Mouse (Mus musculus): ENCODE results near the gene Colca2.
A peak's percentile ranks its signal among the peaks of the same experiment; 100 is the strongest.

The Colca2 gene

DNA sequence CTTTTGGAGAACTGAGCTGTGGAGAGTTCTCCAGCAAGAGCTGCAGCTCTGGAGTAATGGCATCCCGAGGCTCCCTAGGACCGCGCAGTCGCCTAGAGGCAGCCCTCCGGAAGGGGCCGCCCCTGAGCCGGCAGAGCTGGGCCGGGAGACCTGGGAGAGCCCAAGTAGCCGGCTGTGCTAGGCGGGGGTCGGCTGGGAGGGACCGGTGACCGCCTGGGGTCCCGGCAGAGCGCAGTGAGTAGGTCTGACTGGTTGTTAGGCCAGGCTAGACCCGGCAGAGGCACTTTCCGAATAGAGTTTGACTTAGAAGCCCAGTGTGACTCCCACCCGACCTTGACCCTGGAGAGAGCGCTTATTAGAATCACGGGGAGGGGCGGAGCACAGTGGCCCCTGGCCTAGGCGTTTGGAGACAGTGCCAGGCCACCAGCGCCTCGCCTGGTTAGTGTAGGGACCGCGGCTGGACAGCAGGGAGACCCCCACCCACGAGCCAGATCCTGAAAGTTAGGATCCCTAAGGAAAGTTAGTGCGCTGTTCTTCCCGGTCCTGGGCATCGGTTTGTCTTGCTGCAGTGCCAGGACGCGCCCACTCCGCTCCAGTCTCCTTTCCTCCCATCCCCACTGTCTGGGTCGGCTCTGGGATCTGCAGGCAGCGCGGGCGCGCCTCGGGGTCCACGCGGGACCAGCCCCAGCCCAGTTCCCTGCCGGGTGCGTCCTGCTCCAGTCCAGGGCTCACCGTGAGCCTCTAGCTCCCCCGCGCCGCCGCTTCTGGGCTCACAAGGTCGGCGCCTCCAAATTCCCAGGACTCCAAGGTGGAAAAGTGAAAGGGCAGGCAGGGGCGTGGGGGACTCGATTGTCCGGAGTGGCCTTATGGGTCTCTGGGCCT lies at the start of gene Colca2:
Gene Colca2, minus strand, starts transcription at position 70 of the 882 bp plus-strand sequence.
- peak; percentile 79 for DNase-seq (ENCODE audit: low read depth, low spot score)

DNA sequence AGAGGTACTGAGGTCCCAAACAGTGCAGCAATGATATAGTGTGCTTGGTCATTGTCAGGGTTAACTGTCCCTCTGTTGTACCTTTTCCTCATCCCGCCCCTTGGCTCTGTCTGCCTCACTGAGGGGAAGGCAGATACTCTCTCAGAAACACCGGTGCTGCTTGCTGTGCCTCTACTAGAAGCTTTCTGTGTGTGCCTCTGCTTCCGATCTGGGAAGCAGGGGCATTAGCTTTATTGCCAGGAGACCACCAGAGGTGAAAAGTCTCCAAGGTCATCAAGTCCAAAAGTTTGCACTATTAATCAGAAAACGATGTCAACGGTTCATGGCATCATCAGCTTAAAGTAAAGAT lies 49.2 kb upstream of the Colca2 start:
- no peak for DNase-seq (ENCODE audit: low read depth, low spot score)

DNA sequence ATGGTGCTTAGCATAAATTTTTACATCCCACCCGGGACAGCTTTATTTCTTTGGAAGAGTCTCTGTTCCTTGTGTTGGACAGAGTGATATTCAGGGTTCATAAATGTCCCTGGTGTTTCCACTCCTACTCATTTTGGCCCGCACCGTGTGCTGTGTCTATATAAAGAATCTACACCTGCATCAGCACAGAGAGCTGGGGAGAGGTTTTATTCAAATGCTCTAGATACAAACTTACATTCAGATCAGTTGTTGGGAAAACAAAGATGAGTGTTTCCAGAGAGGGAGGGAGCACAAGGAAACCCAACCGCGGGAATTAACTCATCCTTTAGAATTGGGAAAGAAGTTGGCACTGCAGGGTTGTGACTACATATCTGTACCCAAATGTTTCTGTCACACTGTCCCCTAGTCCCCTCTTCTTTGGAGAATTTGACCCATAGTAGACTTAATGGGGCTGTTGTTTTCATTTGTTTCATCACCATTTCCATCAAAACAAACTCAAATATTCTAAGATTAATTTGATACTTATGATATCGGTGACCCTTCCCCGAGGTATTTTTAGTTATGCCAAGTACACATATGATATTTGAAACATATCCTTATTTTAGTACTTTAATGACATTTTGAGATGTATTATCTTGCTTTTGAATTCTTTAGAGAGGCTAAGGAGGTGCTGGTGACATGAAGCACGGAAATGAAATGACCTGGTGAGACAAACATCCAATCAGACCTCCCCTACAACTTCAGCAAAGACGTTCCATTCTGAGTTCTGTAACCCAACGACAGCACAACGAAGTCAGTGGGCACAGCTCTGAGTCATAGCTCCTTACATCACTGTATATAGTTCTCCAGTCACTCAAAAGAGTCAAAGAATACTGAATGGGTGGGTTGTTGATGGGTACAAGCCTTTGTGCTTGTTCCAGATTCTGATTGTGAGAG lies 48.5 kb upstream of the Colca2 start:
- no peak for DNase-seq (ENCODE audit: low read depth, low spot score)

GRCm38 (mm10) chr9:51324406-51325065 lies 46.2 kb upstream of the Colca2 start:
- DNase-seq (ENCODE audit: low read depth, low spot score) = no peak

DNA sequence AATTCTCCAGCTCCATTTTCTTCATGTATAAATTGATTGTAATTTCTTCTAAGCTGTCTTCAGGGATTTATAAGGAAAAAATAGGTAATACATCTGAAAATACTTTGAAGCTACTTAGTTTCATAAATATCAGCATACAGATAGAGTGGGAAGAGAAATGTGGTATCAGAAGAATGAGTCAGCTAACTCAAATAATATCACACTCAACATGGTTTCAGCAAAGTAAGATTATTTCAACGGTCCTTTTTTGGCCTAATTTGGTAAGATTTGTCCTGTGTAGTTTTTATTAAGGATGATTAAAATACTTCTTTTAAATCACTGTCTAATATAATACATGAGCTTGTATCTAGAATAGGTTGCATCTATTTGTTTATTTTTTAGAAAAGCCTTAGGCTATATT lies 41.7 kb upstream of the Colca2 start:
- DNase-seq (ENCODE audit: low read depth, low spot score) = no peak

DNA sequence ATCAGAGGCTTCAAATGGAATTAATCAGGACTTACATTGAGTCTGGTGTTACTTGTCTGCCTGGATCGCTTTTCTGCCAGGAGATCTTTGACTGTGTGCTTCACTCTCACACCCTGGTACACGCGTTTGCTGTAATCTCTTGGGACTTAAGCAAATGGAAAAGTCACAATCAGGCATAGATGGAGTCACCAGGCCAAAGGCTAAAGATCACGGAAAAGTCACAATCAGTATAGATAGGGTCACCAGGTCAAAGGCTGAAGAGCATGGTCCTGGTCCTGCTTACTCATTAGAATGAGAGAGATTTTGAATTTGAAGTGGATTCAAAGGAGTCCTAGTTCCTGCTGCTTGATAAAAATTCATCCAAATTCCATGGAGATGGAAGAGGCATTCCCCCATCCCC lies 39.9 kb upstream of the Colca2 start:
- DNase-seq (ENCODE audit: low read depth, low spot score) = no peak

- DNase-seq (ENCODE audit: low read depth, low spot score) = no peak
Observed at GRCm38 (mm10) chr9:51317322-51317721, 39.0 kb upstream of the Colca2 start.

- DNase-seq (ENCODE audit: low read depth, low spot score) = no peak
Observed at GRCm38 (mm10) chr9:51315402-51316063, 37.2 kb upstream of the Colca2 start.

- no peak for DNase-seq (ENCODE audit: low read depth, low spot score)
Observed at GRCm38 (mm10) chr9:51312554-51313317, 34.4 kb upstream of the Colca2 start.

- no peak for DNase-seq (ENCODE audit: low read depth, low spot score)
Observed at GRCm38 (mm10) chr9:51310515-51310914, 32.1 kb upstream of the Colca2 start.

GRCm38 (mm10) chr9:51306351-51306750 lies 28.0 kb upstream of the Colca2 start:
- no peak for DNase-seq (ENCODE audit: low read depth, low spot score)

- DNase-seq (ENCODE audit: low read depth, low spot score) = no peak
Observed at GRCm38 (mm10) chr9:51305146-51305545, 26.8 kb upstream of the Colca2 start.

DNA sequence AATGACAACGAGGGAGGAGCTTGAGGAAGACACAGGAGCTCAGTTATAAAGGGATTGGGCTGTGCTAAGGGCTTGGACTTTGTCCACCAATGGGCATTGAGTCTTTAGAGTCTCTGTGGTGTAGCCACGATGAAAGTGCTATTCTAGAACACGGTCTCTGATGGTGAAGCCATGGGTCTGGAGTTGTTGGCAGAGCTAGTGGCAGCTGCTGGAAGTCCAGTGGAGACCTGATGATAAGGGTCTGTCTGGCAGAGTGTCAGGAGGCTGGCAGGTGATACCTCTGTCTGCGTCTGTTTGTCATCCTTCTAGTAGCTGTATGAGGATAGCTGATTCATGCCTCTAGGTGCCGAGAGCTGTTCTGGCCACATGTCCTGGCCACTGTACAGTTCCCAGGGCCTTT lies 25.6 kb upstream of the Colca2 start:
- no peak for DNase-seq (ENCODE audit: low read depth, low spot score)

GRCm38 (mm10) chr9:51293541-51293940 lies 15.2 kb upstream of the Colca2 start:
- DNase-seq (ENCODE audit: low read depth, low spot score) = peak; percentile 76

DNA sequence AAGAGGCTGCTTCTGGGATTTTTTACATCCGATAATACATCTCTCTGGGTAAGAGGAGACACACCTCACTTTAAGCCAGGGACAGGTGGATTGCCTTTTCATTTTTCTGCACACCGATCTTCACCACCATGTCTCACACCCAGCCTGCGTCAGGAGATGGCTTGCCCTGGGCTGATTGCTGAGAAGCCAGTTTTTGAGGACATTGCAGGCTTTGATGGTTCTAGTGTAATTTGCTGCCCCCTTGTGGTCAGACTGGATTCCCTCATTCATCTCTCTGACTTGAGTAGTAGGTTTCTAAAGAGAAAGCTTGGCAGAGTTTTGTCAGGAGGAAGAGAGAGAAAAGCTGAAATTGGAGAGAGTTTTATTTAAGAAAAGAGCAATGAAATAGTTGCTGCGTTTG lies 14.3 kb upstream of the Colca2 start:
- peak; percentile 97 for DNase-seq (ENCODE audit: low read depth, low spot score)

DNA sequence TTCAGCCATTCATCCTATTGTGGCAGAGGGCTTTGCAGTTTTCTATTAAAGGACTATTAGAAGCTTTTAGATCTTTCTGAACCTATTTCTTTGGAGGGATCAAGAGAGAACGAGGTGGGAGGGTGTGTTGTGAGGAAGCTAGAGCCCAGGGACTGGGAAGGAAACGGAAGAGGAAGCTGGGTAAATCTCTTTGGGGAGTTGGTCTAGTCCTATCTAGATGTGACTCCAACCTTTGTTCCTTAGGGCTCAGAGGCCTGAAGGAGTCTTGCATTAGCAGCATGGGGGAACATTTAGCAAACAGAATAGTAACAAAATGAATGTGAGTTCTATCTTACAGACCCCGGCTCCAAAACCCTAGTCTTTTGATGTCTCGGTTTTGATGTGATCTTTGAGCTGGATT lies 12.6 kb upstream of the Colca2 start:
- no peak for DNase-seq (ENCODE audit: low read depth, low spot score)

DNA sequence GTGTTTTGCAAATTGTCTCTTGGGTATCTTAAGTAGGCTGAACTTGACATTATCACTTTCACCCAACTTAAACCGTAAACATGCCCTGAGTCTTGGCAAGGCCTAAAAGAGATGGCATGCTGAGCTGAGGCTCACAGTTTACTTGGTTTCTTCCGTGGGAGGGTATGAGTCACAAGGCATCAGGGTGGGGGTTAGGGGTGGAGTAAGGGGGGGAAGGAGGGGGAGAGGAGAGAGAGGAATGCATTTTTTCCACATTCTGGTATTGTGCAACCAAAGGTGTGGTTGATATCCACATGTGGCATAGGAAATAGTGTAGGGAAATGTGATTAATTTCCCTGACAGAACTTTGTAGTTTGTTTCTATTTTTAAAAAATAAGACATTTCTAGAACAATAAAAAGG lies 7.7 kb upstream of the Colca2 start:
- peak; percentile 85 for DNase-seq (ENCODE audit: low read depth, low spot score)

DNA sequence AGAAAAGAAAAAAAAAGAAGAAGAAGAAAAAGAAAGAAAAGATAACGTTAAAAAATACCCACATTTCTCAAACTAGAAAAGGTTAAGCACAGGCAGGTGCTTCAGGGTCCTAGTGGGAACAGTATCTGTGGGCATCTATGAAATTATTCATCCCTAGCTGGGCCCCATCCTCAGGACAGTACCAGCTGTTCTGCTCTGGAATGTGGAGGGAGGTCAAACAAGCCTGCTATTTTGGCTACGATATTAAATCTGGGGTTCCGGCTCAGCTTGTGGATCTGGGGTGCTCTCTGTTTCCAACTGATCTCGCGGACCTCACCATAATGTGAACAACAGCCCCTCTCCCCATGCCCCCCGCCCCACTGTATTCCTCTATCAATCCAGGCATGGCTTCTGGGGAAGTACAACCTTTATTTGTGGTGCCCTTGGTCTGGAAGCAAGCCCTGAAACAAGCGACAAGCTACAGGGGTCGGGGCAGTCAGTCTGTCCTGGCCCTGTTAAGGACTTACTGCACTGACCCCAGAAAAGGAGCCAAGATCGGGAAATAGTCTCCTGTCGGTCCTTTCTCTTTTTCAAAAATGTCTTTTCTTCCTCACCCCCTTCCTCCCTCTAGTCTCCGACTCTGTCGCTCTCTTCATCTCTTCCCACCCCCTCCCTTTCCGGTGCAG lies 403 bp downstream of the Colca2 start:
- DNase-seq (ENCODE audit: low read depth, low spot score) = peak; percentile 35

GRCm38 (mm10) chr9:51274678-51275077 lies 3.7 kb downstream of the Colca2 start:
- no peak for DNase-seq (ENCODE audit: low read depth, low spot score)

- no peak for DNase-seq (ENCODE audit: low read depth, low spot score)
Observed at GRCm38 (mm10) chr9:51273581-51274154, 4.7 kb downstream of the Colca2 start.

All from 3T3-L1 (cell line).